Mouse (Mus musculus) cortical plate, adult 2 months (tissue): ENCODE results near the gene Flnb.

Experiments used
- CTCF ChIP-seq: fragments of 200-500 bp; IDR thresholded peaks from 2 replicates; pipeline ENCODE4 v1.5.1; 2011; ENCODE audit warnings: mild to moderate bottlenecking, control low read depth, low read length; ENCODE audit not compliant: insufficient read depth; ENCODE audit errors: extremely low read depth
- POLR2A ChIP-seq: fragments of 200-500 bp; IDR thresholded peaks from 2 replicates; pipeline ENCODE4 v1.6.1; 2011; ENCODE audit warnings: mild to moderate bottlenecking, low read length, control low read depth; ENCODE audit not compliant: insufficient read depth; ENCODE audit errors: extremely low read depth

DNA sequence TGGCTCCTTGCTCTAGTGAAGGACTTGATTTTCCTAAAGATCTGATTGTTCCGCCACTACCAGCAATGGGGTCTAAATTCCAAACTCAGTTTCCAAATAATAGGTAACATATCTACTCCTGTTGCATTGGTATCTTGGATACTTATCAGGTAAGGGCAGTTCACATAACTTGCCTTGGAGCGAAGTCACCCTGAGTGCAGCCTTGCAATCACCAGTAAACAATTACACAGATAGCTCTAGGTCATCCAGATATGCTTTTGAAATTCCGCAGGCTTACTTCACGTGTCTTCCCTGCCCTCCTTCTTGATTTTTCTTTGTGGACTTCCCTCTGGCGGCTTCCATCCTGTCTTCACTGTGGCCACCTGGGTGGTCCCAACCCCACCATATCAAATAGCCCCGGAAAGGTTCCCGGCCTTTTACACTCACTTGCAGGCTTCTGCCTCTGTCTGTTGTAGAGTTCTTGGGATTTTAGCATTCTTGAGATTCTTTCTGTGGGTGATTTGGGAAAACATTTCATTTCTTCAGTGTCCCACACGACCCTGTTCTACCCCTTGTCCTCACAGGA is 22.3 kb downstream of the Flnb start:
- TF ChIP-seq CTCF (no peak), POLR2A (no peak)
